Mouse (Mus musculus) liver, embryonic 13.5 days (tissue): ENCODE measurements around the gene Olfr1242. TPM values are rescaled to one million over a fixed set of nuclear protein-coding genes. Genes with fewer than 3 reads are reported as not detected.

Experiments
- ATAC-seq: fragments of 200-750 bp; cut with Nextera tagmentation; 2 replicates; pipeline ENCODE4 v1.8.0; 2017; ENCODE audit warnings: low read depth, mild to moderate bottlenecking, moderate number of reproducible peaks, moderate library complexity
- DNase-seq: peaks from one replicate; pipeline ENCODE4 v3.0.0; 2022
- H3K27ac ChIP-seq: fragments of 300-500 bp; sonication (generic); 2 replicates; pipeline ENCODE4 v1.5.1; 2015; ENCODE audit warnings: moderate library complexity, mild to moderate bottlenecking, inconsistent platforms
- H3K27me3 ChIP-seq: fragments of 300-500 bp; sonication (generic); 2 replicates; pipeline ENCODE4 v1.6.1; 2015; ENCODE audit warnings: mild to moderate bottlenecking, inconsistent platforms
- H3K36me3 ChIP-seq: fragments of 300-500 bp; sonication (generic); 2 replicates; pipeline ENCODE4 v1.6.1; 2015; ENCODE audit warnings: mild to moderate bottlenecking, inconsistent platforms
- H3K4me1 ChIP-seq: fragments of 300-500 bp; sonication (generic); replicated peaks from 2 replicates; pipeline ENCODE4 v1.6.1; 2015; ENCODE audit warnings: inconsistent platforms
- H3K4me2 ChIP-seq: fragments of 300-500 bp; sonication (generic); 2 replicates; pipeline ENCODE4 v1.6.1; 2015; ENCODE audit warnings: inconsistent platforms, mild to moderate bottlenecking, moderate library complexity
- H3K4me3 ChIP-seq: fragments of 300-500 bp; sonication (generic); replicated peaks from 2 replicates; pipeline ENCODE4 v1.5.1; 2015; ENCODE audit warnings: mild to moderate bottlenecking, inconsistent platforms
- H3K9ac ChIP-seq: fragments of 300-500 bp; sonication (generic); 2 replicates; pipeline ENCODE4 v1.6.1; 2015; ENCODE audit warnings: mild to moderate bottlenecking, inconsistent platforms
- H3K9me3 ChIP-seq: fragments of 300-500 bp; sonication (generic); replicated peaks from 2 replicates; pipeline ENCODE4 v1.6.1; 2016; ENCODE audit warnings: inconsistent platforms
- WGBS: fragments of 180-500 bp; shearing (Covaris S2); methylation state at CpG from one replicate; pipeline ENCODE4 v1.1.7; 2015; ENCODE audit not compliant: insufficient replicate concordance; 5-methylcytosine and 5-hydroxymethylcytosine counted together
- polyA plus RNA-seq: library from polyadenylated mRNA; unstranded; fragments of >200 nt; fragmentation: Nextera tagmentation; extraction: Ambion mirVana; gene quantifications from 2 replicates; pipeline ENCODE4 v1.2.1, GENCODE M21; 2015

Gene Olfr1242
- not detected in 2 replicates for polyA plus RNA-seq

DNA sequence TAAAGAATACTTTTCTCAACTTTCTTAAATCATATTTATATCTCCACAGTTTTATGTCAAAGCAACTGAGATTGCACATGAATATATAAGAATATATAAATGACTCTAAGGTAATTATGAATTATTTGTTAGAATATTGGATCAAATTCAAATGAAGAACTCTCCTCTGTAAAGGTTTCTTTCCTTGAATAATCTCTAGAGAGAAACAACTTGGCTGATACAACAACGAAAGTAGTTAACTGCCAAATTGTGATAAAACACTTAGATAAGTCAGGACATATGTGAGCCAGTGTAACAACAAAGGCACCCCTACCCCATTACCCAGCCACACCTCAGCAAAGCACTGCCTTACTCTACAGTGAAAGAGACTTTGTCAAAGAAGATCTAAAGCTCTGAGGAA is at the start of gene Olfr1242:
Gene Olfr1242, minus strand, starts transcription at position 101 of the 400 bp plus-strand sequence.
- no peaks in the 10 kb centered on the region for H3K4me1 ChIP-seq
- no peaks in the 10 kb centered on the region for H3K9me3 ChIP-seq
- H3K9ac ChIP-seq = no peak within 1 kb of the TSS
- H3K4me3 ChIP-seq = no peak within 1 kb of the TSS
- H3K27me3 ChIP-seq = no peaks in the 10 kb centered on the region
- 53% methylated on average over 1 of the region's 1 CpGs for WGBS
- H3K36me3 ChIP-seq = no peaks in the 10 kb centered on the region
- ATAC-seq (no peak), DNase-seq (no peak)
- no peak within 1 kb of the TSS for H3K27ac ChIP-seq
- no peak within 1 kb of the TSS for H3K4me2 ChIP-seq

DNA sequence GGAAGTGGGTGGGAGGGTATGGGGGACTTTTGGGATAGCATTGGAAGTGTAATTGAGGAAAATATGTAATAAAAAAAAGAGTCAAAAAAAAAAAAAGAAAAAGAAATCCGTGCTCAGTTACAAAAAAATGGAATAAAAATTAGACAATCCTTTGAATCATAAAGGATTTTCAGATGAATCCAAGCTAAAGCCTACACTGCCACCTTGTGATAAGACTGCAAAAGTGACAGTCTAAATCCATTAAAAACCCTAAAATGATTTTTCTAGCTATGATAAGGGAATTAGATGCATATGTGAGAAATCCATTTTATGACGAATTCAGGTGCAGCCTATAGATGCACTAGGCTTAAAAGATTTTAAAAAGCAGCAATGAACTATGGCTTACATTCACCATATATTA is 46.4 kb upstream of the Olfr1242 start:
- Histone ChIP-seq H3K4me1 (no peaks in the 10 kb centered on the region), H3K27me3 (no peaks in the 10 kb centered on the region), H3K4me3 (no peak overlapping the region), H3K9ac (no peak overlapping the region), H3K9me3 (no peaks in the 10 kb centered on the region), H3K4me2 (no peak overlapping the region), H3K27ac (no peak overlapping the region), H3K36me3 (no peaks in the 10 kb centered on the region)
- WGBS = 49% methylated on average over 2 of the region's 2 CpGs
- DNase-seq (no peak), ATAC-seq (no peak)

DNA sequence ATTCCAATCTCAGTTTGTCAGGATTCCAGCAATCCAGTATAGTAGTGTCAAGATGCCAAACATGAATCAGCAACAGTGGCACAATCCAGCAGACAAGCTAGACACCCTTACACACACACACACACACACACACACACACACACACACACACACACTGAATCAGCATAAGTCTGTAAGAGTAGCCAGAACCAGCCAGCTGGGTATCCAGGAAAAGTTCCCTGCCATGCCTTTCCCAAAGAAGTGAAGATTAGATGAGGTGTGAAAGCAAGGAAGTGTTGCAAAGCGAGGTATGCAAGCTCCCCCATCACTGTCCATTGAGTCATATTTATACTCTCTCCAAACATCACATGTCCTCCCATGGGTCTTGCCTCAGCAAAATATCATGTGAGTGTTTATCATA is 41.8 kb upstream of the Olfr1242 start:
- WGBS = 50% methylated on average over 1 of the region's 1 CpGs
- Histone ChIP-seq H3K4me3 (no peak overlapping the region), H3K27me3 (no peaks in the 10 kb centered on the region), H3K36me3 (no peaks in the 10 kb centered on the region), H3K9me3 (no peaks in the 10 kb centered on the region), H3K9ac (no peak overlapping the region), H3K4me1 (no peaks in the 10 kb centered on the region), H3K4me2 (no peak overlapping the region), H3K27ac (no peak overlapping the region)
- ATAC-seq (no peak), DNase-seq (no peak)

DNA sequence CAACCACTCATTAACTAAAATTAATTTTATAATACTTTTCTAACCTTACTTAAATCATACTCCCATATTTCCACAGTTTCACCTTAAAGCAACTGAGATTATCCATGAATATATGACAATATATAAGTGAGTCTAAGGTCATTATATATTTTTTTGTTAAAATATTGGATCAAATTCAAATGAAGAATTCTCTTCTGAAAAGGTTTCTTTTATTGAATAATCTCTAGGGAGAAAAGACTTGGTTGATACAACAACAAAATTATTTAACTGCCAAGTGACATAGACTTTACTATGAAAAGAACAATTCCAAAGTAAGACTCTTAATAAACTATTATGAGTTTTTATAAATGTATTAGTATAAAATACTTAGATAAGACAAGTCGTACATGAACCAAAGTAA is 33.3 kb upstream of the Olfr1242 start, which contains the start of gene Olfr1243:
Gene Olfr1243, minus strand, starts transcription at position 101 of the 400 bp plus-strand sequence.
- Histone ChIP-seq H3K27ac (no peak within 1 kb of the TSS), H3K4me1 (no peaks in the 10 kb centered on the region), H3K4me3 (no peak within 1 kb of the TSS), H3K4me2 (no peak within 1 kb of the TSS), H3K9me3 (no peaks in the 10 kb centered on the region), H3K36me3 (no peaks in the 10 kb centered on the region), H3K27me3 (no peaks in the 10 kb centered on the region), H3K9ac (no peak within 1 kb of the TSS)
- WGBS = 61% methylated on average over 1 of the region's 1 CpGs
- DNase-seq (no peak), ATAC-seq (no peak)

DNA sequence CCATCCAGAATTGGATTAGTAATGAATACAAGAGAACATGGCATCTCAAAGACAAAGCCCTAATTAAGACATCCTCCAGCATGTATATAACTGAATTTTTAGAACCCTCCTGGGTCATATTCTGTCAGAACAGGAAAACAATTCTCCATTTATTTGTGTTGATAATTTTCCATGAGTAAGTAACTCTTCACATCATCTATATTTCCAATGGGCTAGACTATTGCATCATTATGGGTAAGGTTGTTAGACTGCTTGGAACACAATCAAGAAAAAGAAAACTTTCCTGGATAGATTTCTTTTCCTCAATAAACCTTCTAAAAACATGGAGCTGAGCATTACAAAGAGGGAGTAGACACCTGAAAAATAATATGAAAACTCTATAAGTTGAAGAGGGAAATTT is 11.1 kb downstream of the Olfr1242 start, which contains the start of gene Olfr1241:
Gene Olfr1241, minus strand, starts transcription at position 101 of the 400 bp plus-strand sequence.
- Histone ChIP-seq H3K4me3 (no peak within 1 kb of the TSS), H3K27me3 (no peaks in the 10 kb centered on the region), H3K27ac (no peak within 1 kb of the TSS), H3K9me3 (no peaks in the 10 kb centered on the region), H3K36me3 (no peaks in the 10 kb centered on the region), H3K9ac (no peak within 1 kb of the TSS), H3K4me1 (no peaks in the 10 kb centered on the region), H3K4me2 (no peak within 1 kb of the TSS)
- DNase-seq (no peak), ATAC-seq (no peak)

DNA sequence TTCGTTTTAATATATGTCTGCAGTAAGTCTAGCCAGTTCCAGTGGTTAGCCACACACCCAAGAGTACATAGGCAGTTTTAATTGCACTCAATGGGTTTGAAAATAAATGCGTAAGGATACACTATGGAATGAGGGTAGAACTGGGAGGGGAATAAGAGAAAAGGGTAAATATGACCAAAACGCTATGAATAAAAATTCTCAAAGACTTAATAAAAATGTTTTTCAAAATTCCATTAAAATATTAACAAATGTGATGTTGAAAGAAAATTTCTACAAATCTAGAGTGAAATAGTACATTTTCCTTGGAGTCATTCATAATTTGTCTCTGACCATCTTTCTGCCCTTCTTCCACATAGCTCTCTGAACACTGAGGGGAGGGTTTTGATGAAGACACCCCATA is 55.2 kb downstream of the Olfr1242 start, which contains the start of gene Olfr1240:
Gene Olfr1240, minus strand, starts transcription at position 101 of the 400 bp plus-strand sequence.
- 69% methylated on average over 3 of the region's 3 CpGs for WGBS

More for the DNA sequence above, 55.2 kb downstream of the Olfr1242 start, which contains the start of gene Olfr1240:
- ATAC-seq = no peak
- Histone ChIP-seq H3K27ac (no peak within 1 kb of the TSS), H3K4me1 (no peaks in the 10 kb centered on the region), H3K9me3 (no peaks in the 10 kb centered on the region), H3K4me2 (no peak within 1 kb of the TSS), H3K36me3 (no peaks in the 10 kb centered on the region), H3K4me3 (no peak within 1 kb of the TSS), H3K9ac (no peak within 1 kb of the TSS), H3K27me3 (no peaks in the 10 kb centered on the region)
- no peak for DNase-seq

Other genes starting within 250 kb of the Olfr1242 start
- not detected in 2 replicates for gene Olfr1228, start 244.3 kb downstream of the Olfr1242 start, polyA plus RNA-seq
- not detected in 2 replicates for gene Olfr1229, start 210.3 kb downstream of the Olfr1242 start, polyA plus RNA-seq
- gene Olfr1230, start 201.1 kb downstream of the Olfr1242 start, polyA plus RNA-seq = not detected in 2 replicates
- gene Olfr1231, start 191.3 kb downstream of the Olfr1242 start, polyA plus RNA-seq = not detected in 2 replicates
- not detected in 2 replicates for gene Olfr1232, start 168.7 kb downstream of the Olfr1242 start, polyA plus RNA-seq
- not detected in 2 replicates for gene Olfr1233, start 155.9 kb downstream of the Olfr1242 start, polyA plus RNA-seq
- not detected in 2 replicates for gene Olfr1234, start 133.5 kb downstream of the Olfr1242 start, polyA plus RNA-seq
- not detected in 2 replicates for gene Olfr1238, start 88.7 kb downstream of the Olfr1242 start, polyA plus RNA-seq
- not detected in 2 replicates for gene Olfr1239, start 77.9 kb downstream of the Olfr1242 start, polyA plus RNA-seq
- gene Olfr1240, start 55.3 kb downstream of the Olfr1242 start, polyA plus RNA-seq = not detected in 2 replicates
- not detected in 2 replicates for gene Olfr1241, start 11.2 kb downstream of the Olfr1242 start, polyA plus RNA-seq
- gene Olfr1243, start 33.2 kb upstream of the Olfr1242 start, polyA plus RNA-seq = not detected in 2 replicates
- not detected in 2 replicates for gene Olfr1245, start 80.1 kb upstream of the Olfr1242 start, polyA plus RNA-seq
- gene Olfr1246, start 94.8 kb upstream of the Olfr1242 start, polyA plus RNA-seq = not detected in 2 replicates
- gene Olfr1247, start 115.8 kb upstream of the Olfr1242 start, polyA plus RNA-seq = not detected in 2 replicates
- not detected in 2 replicates for gene Olfr1248, start 119.9 kb upstream of the Olfr1242 start, polyA plus RNA-seq
- not detected in 2 replicates for gene Olfr1249, start 136.6 kb upstream of the Olfr1242 start, polyA plus RNA-seq
- not detected in 2 replicates for gene Olfr1250, start 163.1 kb upstream of the Olfr1242 start, polyA plus RNA-seq
- not detected in 2 replicates for gene Olfr1251, start 173.6 kb upstream of the Olfr1242 start, polyA plus RNA-seq
- not detected in 2 replicates for gene Olfr1252, start 226.7 kb upstream of the Olfr1242 start, polyA plus RNA-seq